Mouse (Mus musculus) gastrocnemius, postnatal 25 days (tissue): ENCODE data around the gene Akt1s1. TPM values are rescaled to one million over a fixed set of nuclear protein-coding genes. Genes with fewer than 3 reads are reported as not detected.

ENCODE experiments used
- DNase-seq: peaks from one replicate; pipeline ENCODE4 v3.0.0; 2022
- total RNA-seq, 2 experiments: library from RNA; stranded (reverse); gene quantifications; 1 replicate in 1 of 2; 2 replicates in 1 of 2; pipeline ENCODE4 v1.2.3; 2021

Gene Akt1s1
- total RNA-seq, 2 experiments from 2014 or later = 103 to 113 TPM

DNA sequence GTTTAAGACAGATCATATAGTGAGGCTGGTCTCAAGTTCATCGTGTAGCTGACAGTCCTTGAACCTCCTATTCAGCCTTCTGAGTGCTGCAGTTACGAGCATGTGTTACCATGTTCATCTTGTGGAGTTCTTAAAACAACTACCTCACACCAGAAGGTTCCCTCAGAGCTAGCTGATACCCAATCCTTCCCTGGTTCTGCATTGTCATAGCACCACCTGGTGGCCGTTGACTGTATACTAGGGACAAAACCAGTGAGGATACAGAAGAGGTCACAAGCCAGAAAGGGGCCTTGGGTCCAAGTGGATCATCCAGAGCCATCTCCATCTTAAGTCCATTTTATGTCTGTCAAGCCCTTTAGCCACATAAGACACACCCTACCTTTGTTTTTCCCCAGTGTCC, 23.9 kb upstream of the Akt1s1 start:
- DNase-seq = peak; percentile 58

DNA sequence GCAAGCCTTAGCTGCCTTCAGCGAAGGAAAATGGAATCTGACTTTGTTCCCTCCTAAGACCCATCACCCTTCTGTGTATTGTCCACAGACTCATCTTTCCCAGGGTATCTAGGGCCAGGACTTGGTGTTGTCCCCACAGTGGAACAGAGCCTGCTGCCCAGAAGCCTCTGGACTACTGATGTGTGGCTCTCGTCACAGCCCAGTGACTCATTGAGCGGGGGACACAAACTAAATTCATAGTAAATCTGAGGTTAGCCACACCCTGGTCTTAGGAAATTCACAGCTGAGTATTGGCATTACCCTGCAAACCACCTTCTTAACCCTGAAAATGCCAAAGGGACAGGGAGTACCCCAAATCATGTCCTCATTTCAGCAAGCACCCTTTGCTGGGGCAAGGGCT, 22.0 kb upstream of the Akt1s1 start:
- no peak for DNase-seq

DNA sequence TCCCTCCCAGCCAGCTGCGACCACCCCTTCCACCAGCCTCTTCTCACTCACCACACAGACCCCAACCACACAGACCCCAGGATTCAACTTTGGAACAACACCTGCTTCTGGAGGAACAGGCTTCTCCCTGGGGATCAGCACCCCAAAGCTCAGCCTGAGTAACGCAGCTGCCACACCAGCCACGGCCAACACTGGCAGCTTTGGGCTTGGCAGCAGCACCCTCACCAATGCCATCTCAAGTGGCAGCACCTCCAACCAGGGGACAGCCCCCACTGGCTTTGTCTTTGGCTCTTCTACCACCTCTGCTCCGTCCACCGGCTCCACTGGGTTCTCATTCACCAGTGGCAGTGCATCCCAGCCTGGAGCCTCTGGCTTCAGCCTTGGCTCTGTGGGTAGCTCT, 20.1 kb upstream of the Akt1s1 start:
- DNase-seq = no peak

DNA sequence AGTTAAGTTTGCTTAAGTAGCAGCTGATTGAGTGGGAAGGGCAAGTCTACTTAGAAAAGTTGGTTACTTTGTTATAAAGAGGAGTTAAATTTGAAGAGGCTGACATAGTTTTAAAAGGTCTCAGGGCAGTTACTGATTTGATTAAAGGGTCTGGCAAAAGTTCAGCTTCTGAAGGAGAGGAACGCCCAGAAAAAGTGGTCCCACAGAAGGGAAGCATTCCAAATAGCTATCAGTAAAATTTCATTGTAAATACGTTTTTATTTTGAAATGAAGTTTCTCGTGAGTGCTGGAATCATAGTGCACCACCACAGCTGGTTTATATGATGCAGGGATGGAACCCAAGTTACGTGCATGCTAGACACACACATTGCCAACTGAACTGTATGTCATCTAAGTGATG, 16.0 kb upstream of the Akt1s1 start:
- DNase-seq = no peak

DNA sequence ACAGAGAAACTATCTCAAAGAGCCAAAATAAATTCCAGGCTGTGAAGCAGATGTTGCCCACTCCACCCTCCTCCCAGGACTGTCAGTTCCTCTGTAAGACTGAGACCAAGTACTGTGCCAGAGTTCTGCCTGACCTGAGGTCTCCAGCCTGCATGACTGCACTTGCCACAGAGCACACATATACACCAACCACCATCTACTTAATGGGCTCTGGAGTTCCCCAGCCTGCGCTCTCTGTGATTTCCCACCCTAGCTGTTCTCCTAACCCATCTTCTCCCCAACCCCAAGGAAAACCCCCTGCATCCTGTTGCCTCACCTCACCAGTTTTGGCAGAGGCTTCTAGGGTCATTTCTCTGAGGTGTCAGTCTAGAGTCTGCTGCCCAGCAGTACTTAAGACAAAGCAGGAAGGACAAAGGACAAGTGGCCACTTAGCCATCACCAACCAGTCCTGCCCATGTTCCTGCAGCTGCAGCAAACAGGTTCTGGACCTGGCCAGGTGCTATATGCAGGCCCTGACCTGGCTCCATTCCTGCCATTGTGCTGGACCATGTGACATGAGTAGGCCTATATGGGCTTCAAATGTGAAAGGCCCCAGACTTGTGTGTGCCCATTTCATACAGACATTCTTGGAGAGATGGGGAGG, 13.3 kb upstream of the Akt1s1 start:
- no peak for DNase-seq

DNA sequence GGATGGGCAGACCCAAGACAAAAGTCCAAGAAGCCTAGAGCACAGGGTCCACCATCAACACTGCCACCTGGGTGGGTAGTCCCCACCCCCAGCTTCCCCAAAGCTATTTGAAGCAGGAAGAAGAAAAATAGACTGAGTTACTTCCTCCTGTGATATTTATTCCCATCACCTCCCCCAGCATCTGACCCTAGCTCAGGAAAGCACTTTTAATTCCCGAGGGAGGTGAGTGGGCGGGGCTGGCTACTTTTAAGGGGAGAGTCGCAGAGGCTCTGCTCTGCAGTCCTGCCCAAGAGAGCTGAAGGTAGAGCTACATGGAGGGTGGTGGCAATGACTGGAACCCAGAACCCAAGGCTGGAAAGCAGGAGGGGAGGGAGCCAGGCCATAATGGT, 12.8 kb upstream of the Akt1s1 start:
- DNase-seq = no peak

DNA sequence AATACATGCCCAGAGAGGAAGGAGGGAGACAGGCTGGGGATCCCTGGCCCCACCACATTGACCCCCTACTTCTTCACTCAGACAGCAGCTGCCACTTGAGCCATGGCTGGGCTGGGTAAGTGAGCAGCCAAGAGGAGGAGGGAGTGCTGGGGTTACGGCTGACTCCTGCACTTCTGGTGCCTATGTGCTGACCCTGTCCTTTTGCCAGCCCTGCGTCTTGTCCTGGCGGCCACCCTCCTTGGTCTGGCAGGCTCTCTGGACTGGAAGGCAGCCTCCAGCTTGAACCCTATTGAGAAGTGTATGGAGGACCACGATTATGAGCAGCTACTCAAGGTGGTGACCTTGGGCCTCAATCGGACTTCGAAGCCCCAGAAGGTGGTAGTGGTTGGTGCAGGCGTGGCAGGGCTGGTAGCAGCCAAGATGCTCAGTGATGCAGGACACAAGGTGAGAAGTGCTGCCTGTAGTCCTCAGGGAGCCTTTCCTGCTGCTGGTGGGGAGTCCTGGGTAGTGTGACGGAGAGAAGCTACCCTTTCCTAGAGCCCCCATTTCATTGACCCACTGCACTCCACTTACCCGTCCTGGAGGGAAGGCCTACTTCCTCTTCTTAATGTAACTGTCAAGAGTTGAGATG, 12.3 kb upstream of the Akt1s1 start:
- peak; percentile 78 for DNase-seq

DNA sequence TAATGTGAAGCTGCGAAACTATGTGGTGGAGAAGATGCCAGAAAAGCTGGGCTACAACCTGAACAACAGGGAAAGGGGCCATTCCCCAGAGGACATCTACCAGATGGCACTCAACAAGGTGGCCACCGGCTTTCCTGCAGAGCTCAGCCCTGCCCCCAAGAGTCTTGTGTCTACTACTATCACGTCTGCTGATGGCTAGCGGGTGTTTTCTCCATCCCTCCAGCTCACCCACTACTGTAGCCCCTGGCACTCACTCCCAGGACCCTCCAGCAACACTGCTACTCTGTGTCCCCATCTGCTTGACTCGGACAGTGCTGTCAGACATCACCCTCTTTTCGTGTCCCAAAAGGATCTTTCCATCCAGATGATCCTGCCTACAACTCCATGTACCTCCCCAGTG, 10.7 kb upstream of the Akt1s1 start:
- DNase-seq = no peak

DNA sequence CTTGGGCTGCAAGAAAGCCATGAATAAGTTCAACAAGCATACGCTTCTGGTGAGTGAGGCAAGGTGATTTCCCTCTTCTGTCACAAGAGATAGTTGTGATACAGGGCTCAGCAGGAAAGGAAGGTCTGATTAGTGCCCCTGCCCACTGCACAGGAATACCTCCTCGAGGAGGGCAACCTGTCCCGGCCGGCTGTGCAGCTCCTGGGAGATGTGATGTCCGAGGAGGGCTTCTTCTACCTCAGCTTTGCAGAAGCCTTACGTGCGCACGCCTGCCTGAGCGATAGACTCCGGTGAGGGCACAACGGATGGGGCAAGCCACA, 9.7 kb upstream of the Akt1s1 start:
- no peak for DNase-seq

DNA sequence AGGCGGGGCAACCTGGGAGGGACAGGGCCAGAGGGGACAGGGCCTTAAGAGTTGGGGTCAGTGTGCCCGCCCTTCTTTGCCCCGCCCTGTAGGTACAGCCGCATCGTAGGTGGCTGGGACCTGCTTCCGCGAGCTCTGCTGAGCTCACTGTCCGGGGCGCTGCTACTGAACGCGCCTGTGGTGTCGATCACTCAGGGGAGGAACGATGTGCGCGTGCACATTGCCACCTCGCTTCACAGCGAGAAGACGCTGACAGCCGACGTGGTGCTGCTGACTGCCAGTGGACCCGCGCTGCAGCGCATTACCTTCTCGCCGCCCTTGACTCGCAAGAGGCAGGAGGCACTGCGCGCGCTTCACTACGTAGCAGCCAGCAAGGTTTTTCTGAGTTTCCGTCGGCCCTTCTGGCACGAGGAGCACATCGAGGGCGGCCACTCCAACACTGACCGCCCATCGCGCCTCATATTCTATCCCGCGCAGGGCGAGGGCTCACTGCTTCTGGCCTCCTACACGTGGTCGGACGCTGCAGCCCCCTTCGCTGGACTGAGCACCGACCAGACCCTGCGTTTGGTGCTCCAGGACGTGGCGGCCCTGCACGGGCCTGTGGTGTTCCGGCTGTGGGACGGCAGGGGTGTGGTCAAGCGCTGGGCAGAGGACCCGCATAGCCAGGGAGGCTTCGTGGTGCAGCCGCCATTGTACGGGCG, 9.2 kb upstream of the Akt1s1 start:
- no peak for DNase-seq

DNA sequence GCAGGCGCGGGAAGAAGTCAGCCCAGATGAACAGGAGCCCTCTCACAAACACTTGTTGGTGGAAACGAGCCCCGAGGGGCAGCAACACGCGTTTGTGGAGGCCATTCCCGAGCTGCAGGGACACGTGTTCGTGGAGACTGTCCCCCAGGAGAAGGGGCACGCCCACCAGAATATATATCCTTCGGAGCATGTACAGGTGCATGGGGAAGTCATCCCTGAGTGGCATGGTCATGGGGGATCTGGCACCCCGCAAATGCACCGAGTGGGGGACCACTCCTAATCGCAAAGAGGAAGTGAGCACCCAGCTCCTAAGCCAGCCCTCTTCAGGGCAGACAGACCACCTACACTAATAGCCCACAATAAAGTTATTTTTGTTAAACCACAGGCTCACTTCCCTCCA, 8.4 kb upstream of the Akt1s1 start:
- no peak for DNase-seq

DNA sequence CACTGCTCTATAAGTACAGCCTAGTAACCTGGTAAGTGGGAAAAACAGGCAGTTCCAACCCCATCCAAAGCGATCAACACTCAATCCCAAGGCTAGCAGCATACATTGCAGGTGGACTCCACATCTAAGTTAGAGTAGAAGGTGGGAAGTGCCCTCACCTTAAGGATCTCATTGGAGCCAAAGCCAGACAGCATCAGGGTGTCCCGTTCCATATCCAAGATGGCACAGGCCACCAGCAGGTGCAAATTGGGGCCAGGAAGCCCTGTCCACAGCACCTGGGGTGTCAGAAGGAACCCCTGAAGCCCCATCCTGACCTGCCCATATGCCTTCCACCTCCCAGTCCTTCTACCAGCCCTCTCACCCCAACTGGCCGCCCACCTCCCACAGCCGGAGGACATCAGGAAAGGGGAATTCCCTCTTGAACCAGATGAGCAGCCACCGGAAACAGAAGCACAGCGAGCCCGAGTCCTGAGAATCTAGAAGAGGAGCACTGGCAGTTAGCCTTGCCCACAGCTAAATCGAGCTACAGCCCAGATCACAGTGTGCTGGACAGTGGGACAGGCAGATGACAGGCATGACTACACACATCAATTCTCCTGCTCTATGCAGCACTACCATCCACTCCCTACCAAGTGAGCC, 6.8 kb upstream of the Akt1s1 start:
- no peak for DNase-seq

DNA sequence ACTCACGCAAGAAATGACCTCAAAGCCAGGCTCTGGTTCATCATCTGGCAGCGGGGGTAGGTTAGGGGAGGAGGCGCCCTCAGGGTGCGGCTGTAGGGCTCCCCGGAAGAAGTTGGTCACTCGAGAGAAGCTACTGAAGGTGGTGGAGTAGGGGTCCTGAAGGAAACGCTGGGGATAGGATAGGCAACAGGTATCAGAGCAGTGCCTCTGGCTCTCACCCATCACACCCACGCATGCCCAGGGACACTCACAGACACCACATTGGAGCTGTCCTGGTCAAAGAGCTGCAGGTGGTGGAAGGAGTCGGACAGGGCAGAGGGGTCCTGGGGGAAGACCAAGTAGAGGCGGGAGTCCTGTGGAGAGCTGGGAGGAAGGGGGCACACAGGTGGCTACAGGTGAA, 3.8 kb upstream of the Akt1s1 start:
- DNase-seq = no peak

DNA sequence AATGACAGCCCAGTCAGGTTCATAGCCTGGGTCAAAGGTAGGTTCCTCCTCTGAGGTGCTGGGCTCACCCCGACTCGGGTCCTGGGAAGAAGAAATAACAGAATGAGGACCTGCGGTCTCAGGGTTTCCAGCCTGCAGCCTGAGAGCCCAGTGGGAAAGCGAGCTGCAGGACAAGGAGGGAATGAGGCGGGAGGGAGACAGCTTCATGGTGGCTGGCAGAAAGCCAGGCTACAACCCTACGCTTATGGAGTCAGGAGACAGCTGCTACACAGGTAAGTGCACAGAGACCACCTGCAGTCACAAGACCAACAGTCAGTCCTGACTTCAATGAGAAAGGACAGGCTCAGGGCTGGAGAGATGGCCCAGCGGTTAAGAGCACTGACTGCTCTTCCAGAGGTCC, 2.0 kb upstream of the Akt1s1 start:
- DNase-seq = no peak

DNA sequence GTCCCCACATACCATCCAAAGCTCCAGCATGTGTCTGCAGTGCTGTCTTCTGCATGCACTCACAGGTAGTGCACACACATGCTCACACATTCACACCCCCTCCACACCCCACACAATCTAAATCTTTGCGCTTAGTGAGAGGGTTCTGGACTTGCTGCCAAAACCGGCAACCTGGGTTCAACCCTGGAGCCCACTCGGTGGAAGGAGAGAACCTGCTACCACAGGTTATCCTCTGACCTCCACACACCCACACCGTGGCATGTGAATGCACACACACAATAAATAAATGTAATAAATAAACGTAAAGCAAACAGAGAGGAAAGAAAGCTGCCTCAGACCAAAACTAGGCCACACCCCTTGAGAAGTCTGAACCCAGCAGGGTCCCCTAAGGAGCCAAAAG, 1.0 kb upstream of the Akt1s1 start:
- no peak for DNase-seq

DNA sequence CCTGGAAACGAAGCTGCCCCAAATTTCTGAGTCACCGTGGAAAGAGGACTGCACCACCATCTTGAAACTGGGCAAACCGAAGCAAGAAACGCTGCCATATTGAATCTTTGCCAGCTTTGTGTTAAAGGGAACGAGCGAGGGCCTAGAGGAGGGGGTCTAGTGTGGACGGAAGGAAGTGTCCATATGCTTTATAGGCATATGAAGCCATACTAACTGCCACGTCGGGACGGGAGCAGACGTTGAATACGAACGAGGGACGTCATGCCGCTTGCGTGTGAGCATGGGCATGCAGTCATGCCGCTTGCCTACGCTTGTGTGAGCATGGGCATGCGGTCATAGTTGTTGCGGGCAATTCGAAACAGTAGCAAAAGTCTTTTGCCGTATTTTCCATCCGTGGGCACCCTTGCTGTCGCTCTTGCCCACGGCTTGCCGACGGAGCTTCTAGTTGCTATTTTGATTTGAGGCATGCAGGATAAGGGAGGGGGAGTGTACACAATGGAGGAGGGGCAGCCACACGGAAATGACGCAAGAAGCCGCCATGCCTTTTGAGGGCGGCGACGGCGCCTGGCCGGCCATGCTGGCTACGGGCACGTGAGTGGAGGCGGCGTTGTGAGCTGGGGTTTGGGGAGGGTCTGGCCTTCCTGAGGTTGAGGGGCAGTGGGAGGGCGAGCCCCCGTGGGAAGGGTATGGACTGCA, 773 bp downstream of the Akt1s1 start:
- DNase-seq = peak; percentile 90

DNA sequence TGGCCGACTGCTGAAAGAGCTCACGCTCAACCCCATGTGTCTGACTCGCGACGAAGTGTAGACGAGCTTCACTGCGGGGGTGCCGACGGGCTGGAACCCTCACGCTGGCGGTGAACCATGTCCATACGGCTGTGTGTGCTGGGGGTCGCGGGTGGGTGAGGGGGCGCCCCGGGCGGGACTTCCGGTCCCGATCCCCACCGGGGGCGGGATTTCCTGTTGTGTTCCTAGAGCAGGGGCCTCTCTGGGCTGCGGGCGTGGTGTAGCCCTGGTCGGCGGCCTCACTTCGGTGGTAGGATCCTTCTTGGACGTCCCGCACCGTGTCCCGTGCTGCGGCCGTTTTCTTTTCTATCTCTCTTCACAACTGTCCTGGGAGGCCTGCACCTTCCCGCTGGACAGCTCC, 1.4 kb downstream of the Akt1s1 start:
- peak; percentile 81 for DNase-seq

DNA sequence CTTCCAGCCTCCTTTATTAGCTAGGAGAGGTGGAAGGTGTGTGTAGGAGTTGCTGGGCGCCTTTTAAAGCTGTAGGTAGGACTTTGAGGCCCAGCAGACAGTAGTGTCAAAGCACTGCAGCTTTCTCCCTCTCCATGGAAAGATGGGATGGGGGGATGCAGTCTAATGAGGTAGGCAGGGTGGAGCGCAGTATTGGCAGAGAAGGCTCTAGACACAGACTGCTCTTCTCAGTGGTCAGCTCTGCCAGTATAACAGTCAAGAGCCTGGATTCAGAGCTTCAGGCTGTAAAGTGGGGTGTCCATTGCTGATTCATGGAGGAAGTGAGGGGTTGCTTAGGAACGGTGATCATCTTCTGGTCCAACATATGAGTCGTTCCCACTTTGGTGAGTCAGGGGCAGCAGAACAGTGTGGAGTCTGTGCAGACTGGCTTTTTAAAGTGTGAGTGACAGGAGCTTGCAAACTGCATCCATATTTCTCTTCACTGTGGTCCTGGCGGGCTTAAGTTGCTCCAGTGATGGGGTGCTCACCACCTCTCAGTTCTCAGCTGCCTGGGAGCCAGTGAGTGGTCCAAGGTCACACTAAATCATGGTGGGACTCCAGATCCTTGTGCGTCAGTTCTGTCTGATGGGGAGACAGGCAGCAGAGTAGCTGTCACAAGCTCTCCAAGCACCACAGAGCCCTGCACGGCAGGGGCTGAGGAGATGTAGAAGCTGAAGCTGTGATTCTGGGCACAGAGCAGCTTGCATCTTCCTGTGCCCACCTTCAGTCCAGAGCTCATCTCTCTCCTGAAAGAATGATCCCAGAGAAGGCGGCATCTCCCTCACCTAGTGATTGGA, 2.2 kb downstream of the Akt1s1 start:
- DNase-seq = no peak

DNA sequence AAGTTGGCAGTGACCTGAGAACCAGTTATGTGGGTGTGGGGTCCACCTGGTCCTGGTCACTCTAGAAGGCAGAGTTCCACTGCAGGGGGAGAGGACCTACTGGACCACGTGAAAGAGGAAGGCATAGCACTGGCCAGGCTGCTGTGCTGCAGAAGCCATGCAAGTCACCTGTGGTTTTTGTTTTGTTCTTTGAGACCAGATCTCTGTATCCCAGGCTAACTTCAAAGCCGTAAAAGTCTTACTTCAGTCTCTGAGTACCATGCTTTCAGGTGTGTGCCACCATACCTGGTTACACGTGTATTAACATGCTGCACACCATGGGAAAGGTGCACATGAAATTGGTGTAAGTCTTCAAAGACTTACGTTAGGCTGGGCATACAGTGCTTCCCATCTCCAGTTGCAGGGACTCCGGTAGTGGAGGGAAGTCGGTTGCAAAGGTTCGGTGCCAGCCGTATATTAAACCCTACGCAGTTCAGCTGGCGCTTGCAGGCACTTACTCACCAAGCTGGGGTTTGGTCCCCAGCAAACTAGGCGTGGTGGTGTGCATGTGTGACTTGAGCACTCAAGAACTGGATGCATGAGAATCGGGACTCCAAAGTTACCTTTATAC, 2.9 kb downstream of the Akt1s1 start:
- no peak for DNase-seq

DNA sequence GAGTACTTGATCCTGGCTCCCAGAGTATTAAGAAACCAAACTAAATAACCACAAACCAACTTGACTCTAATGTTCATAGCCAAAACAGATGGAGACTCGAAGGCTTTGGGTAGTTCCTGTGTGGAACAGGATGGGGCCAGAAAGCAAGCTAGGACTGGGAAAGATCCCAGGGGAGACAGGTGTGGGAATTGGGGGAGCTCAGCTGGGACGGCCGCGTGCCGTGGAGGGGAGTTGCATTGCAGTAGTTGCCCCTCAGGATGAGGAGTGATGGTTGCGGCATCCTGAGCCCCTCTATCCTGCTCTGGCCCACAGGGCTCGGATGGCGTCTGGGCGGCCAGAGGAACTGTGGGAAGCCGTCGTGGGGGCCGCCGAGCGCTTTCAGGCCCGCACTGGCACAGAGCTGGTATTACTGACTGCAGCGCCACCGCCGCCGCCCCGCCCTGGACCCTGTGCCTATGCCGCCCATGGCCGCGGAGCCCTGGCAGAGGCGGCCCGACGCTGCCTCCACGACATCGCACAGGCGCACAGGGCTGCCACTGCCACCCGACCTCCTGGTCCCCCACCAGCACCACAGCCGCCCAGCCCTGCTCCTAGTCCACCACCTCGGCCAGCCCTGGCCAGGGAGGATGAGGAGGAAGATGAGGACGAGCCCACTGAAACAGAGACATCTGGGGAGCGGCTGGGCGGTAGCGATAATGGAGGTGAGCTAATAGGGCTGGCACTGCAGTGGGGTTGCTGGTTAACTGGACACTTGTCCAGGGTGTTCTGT, 3.7 kb downstream of the Akt1s1 start:
- DNase-seq = no peak

DNA sequence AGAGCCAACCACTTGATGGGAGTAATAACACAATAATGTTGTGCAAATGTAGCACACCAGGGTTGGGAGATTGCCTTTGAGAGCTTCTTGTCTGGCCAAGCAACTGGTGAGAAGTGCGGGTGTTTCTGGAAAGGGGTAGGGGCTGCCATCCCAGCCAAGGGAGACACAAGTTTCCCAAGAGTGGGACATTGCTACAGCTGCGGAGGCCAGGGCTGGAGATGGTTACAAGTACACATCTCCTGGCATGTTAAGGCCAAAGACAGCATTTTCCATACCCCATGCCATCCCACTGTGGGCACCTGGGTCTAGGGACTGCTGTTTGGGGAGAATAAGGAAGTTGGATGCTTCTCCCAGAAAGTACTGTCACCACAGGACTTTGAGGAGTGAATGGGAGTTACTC, 4.3 kb downstream of the Akt1s1 start:
- no peak for DNase-seq
